In genomic region chr10:77103689-77104088, GRCm38 (mm10) we compare ENCODE assay signal across 27 mouse cellular contexts.
DNase-seq lines count a peak whose midpoint lies in the region; ATAC-seq and TF ChIP-seq lines count a peak whose summit lies in the region.
"Had no signal": no experiment of that assay in that cellular context is flagged by ENCODE, and none has a peak within 500 bp of the region (broad histone marks: within the 10 kb centered on the region; RNA-seq: fewer than 3 reads in every experiment).

No protein-coding gene starts in this region.

- peak; percentile 97 for DNase-seq in liver, adult 2 months (ENCODE audit: extremely low read depth, low read depth, low spot score)
- no peak for DNase-seq in liver, embryonic 11.5 days (ENCODE audit: low spot score)
- DNase-seq in lung, embryonic 14.5 days: no peak
- no peak for DNase-seq in lung, postnatal 10 days
- DNase-seq: adrenal gland, adult 2 months; adrenal gland, postnatal 14 days; B cell, adult 2 months; cerebellum, adult 11 months; cerebellum, adult 2 months; cerebellum, adult 9-11 months; cerebellum, postnatal 25 days; gastrocnemius, postnatal 25 days; heart, adult 18-20 months; heart, postnatal 10 days; heart, postnatal 36 days had no signal

- H3K4me3 ChIP-seq in liver, adult 2 months (ENCODE audit: insufficient read depth, low read depth, low read length): no peak overlapping the region
- no peak overlapping the region for H3K4me3 ChIP-seq in liver, embryonic 11.5 days (ENCODE audit: low read depth, low read length)
- no peak overlapping the region for H3K4me3 ChIP-seq in lung, embryonic 14.5 days (ENCODE audit: low read depth, low read length)
- no peak overlapping the region for H3K4me3 ChIP-seq in liver, embryonic 16.5 days (ENCODE audit: low read depth, low read length)
- H3K4me3 ChIP-seq: embryonic facial prominence, embryonic 12.5 days; embryonic facial prominence, embryonic 15.5 days; erythroblast, embryonic 14.5 days; forebrain, embryonic 12.5 days; forebrain, embryonic 15.5 days; heart, embryonic 12.5 days; heart, embryonic 15.5 days; hindbrain, embryonic 10.5 days; hindbrain, embryonic 13.5 days had no signal

- no peak for ATAC-seq in liver, embryonic 11.5 days (replicated peaks; ENCODE audit: low FRiP score)
- no peak for ATAC-seq in lung, embryonic 14.5 days (ENCODE audit: insufficient read depth)
- peak; percentile 80 for ATAC-seq in liver, embryonic 16.5 days (ENCODE audit: low read depth)
- no peak for ATAC-seq in erythroblast, adult 5-6 weeks (replicated peaks; ENCODE audit: low FRiP score, poor library complexity, severe bottlenecking)
- ATAC-seq: forebrain, embryonic 15.5 days; hindbrain, postnatal 0 days had no signal

- H3K9me3 ChIP-seq in liver, embryonic 11.5 days (ENCODE audit: control insufficient read depth, low read length): no peaks in the 10 kb centered on the region
- H3K9me3 ChIP-seq in lung, embryonic 14.5 days (ENCODE audit: low read depth, low read length): no peaks in the 10 kb centered on the region
- no peaks in the 10 kb centered on the region for H3K9me3 ChIP-seq in liver, embryonic 16.5 days (replicated peaks; ENCODE audit: control insufficient read depth, low read length)
- H3K9me3 ChIP-seq: embryonic facial prominence, embryonic 12.5 days; embryonic facial prominence, embryonic 15.5 days; forebrain, embryonic 12.5 days; forebrain, embryonic 15.5 days; heart, embryonic 12.5 days; heart, embryonic 15.5 days; hindbrain, embryonic 10.5 days; hindbrain, embryonic 13.5 days had no signal

- peaks cover 43% of the 10 kb centered on the region for H3K4me1 ChIP-seq in liver, adult 2 months (ENCODE audit: control insufficient read depth, insufficient read depth, low read length)
- peaks cover 8% of the 10 kb centered on the region; the same call in 1 of the 2 replicates for H3K4me1 ChIP-seq in liver, embryonic 11.5 days (replicated peaks; ENCODE audit: control insufficient read depth, insufficient read depth, low read length)
- H3K4me1 ChIP-seq in lung, embryonic 14.5 days (ENCODE audit: insufficient read depth): no peaks in the 10 kb centered on the region
- no peaks in the 10 kb centered on the region for H3K4me1 ChIP-seq in liver, embryonic 16.5 days (ENCODE audit: control insufficient read depth, low read depth, low read length)
- H3K4me1 ChIP-seq: embryonic facial prominence, embryonic 12.5 days; embryonic facial prominence, embryonic 15.5 days; forebrain, embryonic 12.5 days; forebrain, embryonic 15.5 days; hindbrain, embryonic 13.5 days had no signal

- peaks cover 7% of the 10 kb centered on the region for H3K36me3 ChIP-seq in liver, adult 2 months (ENCODE audit: control insufficient read depth, insufficient read depth, low read length)
- H3K36me3 ChIP-seq in liver, embryonic 11.5 days (ENCODE audit: control insufficient read depth, insufficient read depth, low read length): no peaks in the 10 kb centered on the region; the same call in 1 of the 2 replicates
- H3K36me3 ChIP-seq in lung, embryonic 14.5 days (ENCODE audit: insufficient read depth): no peaks in the 10 kb centered on the region
- H3K36me3 ChIP-seq in liver, embryonic 16.5 days (ENCODE audit: control insufficient read depth, insufficient read depth): no peaks in the 10 kb centered on the region
- H3K36me3 ChIP-seq: embryonic facial prominence, embryonic 12.5 days; embryonic facial prominence, embryonic 15.5 days; forebrain, embryonic 12.5 days; forebrain, embryonic 15.5 days; heart, embryonic 15.5 days; hindbrain, embryonic 13.5 days had no signal

- H3K27ac ChIP-seq in liver, adult 2 months (replicated peaks; ENCODE audit: insufficient read depth, low read depth, low read length): peak overlapping the region; percentile 42; the same call in 1 of the 2 replicates
- no peak overlapping the region for H3K27ac ChIP-seq in liver, embryonic 11.5 days (ENCODE audit: low read depth, low read length)
- peak overlapping the region; percentile 8; the same call in 1 of the 2 replicates for H3K27ac ChIP-seq in lung, embryonic 14.5 days (ENCODE audit: low read depth)
- no peak overlapping the region for H3K27ac ChIP-seq in liver, embryonic 16.5 days (ENCODE audit: low read length)
- H3K27ac ChIP-seq: embryonic facial prominence, embryonic 12.5 days; embryonic facial prominence, embryonic 15.5 days; forebrain, embryonic 12.5 days; forebrain, embryonic 15.5 days; heart, embryonic 15.5 days; hindbrain, embryonic 10.5 days; hindbrain, embryonic 13.5 days; hindbrain, postnatal 0 days had no signal

- H3K9ac ChIP-seq in liver, adult 2 months (ENCODE audit: low read depth, low read length): no peak overlapping the region
- no peak overlapping the region for H3K9ac ChIP-seq in liver, embryonic 11.5 days (ENCODE audit: low read depth, low read length)
- H3K9ac ChIP-seq in lung, embryonic 14.5 days: no peak overlapping the region
- no peak overlapping the region for H3K9ac ChIP-seq in liver, embryonic 16.5 days (ENCODE audit: low read depth, low read length)
- H3K9ac ChIP-seq: embryonic facial prominence, embryonic 12.5 days; embryonic facial prominence, embryonic 15.5 days; forebrain, embryonic 12.5 days; forebrain, embryonic 15.5 days; heart, embryonic 12.5 days; heart, embryonic 15.5 days; hindbrain, embryonic 13.5 days had no signal

- no peak overlapping the region for H3K4me2 ChIP-seq in liver, embryonic 11.5 days
- no peak overlapping the region for H3K4me2 ChIP-seq in lung, embryonic 14.5 days
- no peak overlapping the region for H3K4me2 ChIP-seq in liver, embryonic 16.5 days (ENCODE audit: low read depth, low read length)
- H3K4me2 ChIP-seq: embryonic facial prominence, embryonic 12.5 days; embryonic facial prominence, embryonic 15.5 days; forebrain, embryonic 12.5 days; forebrain, embryonic 15.5 days; heart, embryonic 12.5 days; heart, embryonic 15.5 days; hindbrain, embryonic 13.5 days had no signal

- WGBS in liver, adult 2 months: 2% methylated on average over 8 of the region's 8 CpGs
- WGBS in liver, embryonic 11.5 days: 41% methylated on average over 8 of the region's 8 CpGs
- WGBS in lung, embryonic 14.5 days: 38% methylated on average over 8 of the region's 8 CpGs
- WGBS in liver, embryonic 16.5 days (ENCODE audit: insufficient replicate concordance): 10% methylated on average over 8 of the region's 8 CpGs

- no peak for TF ChIP-seq CTCF in liver, adult 2 months (IDR thresholded peaks at IDR 0.05; ENCODE audit: low read depth, low read length)
- TF ChIP-seq CTCF in lung, embryonic 14.5 days (IDR thresholded peaks at IDR 0.05; ENCODE audit: low read depth): no peak

- TF ChIP-seq POLR2A in liver, adult 2 months (IDR thresholded peaks at IDR 0.05; ENCODE audit: extremely low read depth, insufficient read depth, low read length): no peak

- H3K27me3 ChIP-seq in liver, adult 2 months (ENCODE audit: control insufficient read depth, insufficient read depth, low read length): no peaks in the 10 kb centered on the region
- no peaks in the 10 kb centered on the region for H3K27me3 ChIP-seq in liver, embryonic 11.5 days (replicated peaks; ENCODE audit: control insufficient read depth, insufficient read depth, low read length)
- no peaks in the 10 kb centered on the region for H3K27me3 ChIP-seq in lung, embryonic 14.5 days (ENCODE audit: insufficient read depth, low read length)
- H3K27me3 ChIP-seq in liver, embryonic 16.5 days (ENCODE audit: control insufficient read depth, insufficient read depth, low read depth, low read length): no peaks in the 10 kb centered on the region
- H3K27me3 ChIP-seq: embryonic facial prominence, embryonic 12.5 days; embryonic facial prominence, embryonic 15.5 days; forebrain, embryonic 12.5 days; forebrain, embryonic 15.5 days; heart, embryonic 12.5 days; heart, embryonic 15.5 days; hindbrain, embryonic 13.5 days had no signal

- peaks cover 32% of the 10 kb centered on the region; the same call in 1 of the 2 replicates for H3K79me2 ChIP-seq in liver, adult 2 months (ENCODE audit: control insufficient read depth, insufficient read depth, low read length)

Comparison
In these comparisons a context has a peak if more than half of its experiments do, and no peak if none do; other contexts are left out.
1. H3K27ac ChIP-seq: peak in liver, adult 2 months (single experiment) and lung, embryonic 14.5 days (single experiment); none in liver, embryonic 11.5 days (single experiment) and liver, embryonic 16.5 days (single experiment).